Mouse (Mus musculus): ENCODE results near the gene Abcc4.
"Not testable (repeated sequence)": the region's sequence is repeated elsewhere in the genome, so short reads cannot be mapped to it uniquely, and the experiment has no call there.

The Abcc4 gene

GRCm38 (mm10) chr14:118579013-118579728, 126.8 kb downstream of the Abcc4 start:
- no peak for DNase-seq (ENCODE audit: low spot score)

DNA sequence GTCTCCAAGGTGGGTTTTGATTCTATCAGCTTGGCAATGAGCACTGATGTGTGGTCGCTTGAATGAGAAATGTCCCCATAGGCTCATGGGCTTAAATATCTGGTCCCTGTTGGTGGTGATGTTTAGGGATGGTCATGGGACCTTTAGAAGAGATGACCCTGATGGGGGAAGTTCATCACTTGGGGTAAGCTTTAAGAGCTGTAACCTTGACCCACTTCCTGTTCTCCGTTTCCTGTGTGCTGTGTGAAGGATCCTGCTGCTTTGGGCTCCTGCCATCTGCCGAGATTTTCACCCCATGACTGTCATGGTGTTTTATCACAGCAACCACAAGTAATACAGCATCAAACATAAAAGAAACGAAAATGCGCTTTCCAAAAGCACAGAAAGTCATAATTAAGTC, 128.1 kb downstream of the Abcc4 start:
- no peak for DNase-seq (ENCODE audit: low spot score)

DNA sequence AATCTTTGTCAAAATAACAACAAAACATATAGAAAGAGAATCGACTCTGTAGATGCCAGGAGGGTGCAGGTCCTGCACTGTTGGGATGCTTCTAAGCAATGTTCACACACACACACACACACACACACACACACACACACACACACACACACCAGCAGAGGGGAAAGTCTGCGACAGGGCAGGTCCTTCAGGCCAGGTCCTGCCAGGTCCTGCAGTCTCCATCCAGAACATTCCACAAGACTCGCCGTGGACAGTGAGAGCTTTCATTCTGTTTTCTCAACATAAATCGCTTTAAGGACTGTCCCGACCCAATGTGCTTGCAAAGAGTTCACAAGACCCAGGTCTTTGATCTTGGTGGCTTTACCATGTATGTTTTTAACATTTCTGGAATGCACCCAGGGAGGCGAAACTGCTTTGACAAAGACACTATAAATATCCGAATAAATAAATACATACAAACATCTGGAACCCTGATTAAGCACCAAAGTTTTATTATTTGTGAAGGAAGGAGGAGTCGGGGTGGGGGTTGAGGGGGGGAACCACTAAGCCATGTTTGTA, 133.3 kb downstream of the Abcc4 start:
- DNase-seq (ENCODE audit: low spot score), result no peak

GRCm38 (mm10) chr14:118569586-118569985, 136.4 kb downstream of the Abcc4 start:
- DNase-seq (ENCODE audit: low spot score), result no peak

- DNase-seq (ENCODE audit: low spot score), result no peak
These were observed 137.8 kb downstream of the Abcc4 start for GRCm38 (mm10) chr14:118568116-118568673.

GRCm38 (mm10) chr14:118566809-118567208, 139.2 kb downstream of the Abcc4 start:
- no peak for DNase-seq (ENCODE audit: low spot score)

DNA sequence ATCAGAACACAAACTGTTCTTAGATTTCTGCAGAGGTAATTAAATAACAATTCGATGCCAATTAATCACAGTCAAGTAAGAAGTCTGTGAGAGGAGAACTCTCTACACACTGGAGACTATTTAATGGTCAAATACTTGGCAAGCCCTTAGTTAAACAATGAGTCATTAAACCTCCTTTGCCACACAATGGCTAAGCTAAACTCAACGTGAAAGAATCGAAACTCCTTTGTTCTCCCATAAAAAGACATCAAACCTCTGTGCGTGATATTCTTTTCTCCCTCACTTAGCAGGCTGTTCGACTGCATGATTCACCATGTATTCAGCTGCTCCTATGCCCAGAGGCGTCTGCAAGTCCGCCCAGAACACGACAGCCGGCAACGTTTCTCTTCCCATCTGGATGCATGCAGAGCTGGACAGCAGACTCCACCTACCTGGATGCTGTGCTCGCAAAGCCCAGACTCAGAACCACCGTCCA, 139.8 kb downstream of the Abcc4 start:
- DNase-seq (ENCODE audit: low spot score), result no peak

GRCm38 (mm10) chr14:118565696-118566095, 140.3 kb downstream of the Abcc4 start:
- no peak for DNase-seq (ENCODE audit: low spot score)

DNA sequence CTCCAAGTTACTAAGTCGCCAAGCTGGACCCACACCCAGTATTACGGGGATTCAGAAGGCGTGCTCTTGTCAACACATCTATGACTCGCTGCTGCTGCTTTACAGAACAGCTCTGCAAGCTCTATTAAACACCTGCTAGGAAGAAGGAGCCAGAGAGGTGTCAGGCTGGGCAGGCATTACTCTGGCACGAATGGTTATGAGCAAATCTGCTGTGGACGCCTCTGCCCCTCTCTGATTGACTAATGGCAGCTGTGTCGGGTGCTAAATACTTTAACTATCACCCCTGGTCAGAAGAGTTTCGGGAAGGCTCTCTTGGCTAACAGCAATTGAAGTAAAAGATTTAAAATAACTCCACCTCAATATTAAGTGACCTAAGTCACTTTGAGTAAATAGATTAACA, 142.4 kb downstream of the Abcc4 start:
- DNase-seq (ENCODE audit: low spot score), result no peak

- no peak for DNase-seq (ENCODE audit: low spot score)
These were observed 153.0 kb downstream of the Abcc4 start for GRCm38 (mm10) chr14:118552901-118553475.

DNA sequence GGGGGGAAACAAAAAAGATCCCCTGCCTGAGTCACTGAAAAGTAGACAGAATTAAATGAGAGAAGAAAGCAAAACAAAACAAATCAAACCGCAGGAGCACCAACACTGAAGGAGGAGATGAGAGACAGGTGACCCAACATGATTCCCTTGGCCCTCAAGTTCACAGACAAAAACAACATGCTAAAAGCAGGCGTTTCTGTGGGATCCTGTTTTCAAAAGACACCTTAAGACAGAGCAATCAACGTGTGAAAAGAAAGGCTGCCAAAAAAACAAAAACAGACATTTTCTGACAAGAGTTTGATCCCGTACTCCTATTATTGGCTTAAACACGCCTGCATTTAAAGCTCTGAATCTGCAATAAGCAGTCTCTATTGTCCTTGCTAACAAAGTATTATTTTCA, 153.6 kb downstream of the Abcc4 start:
- DNase-seq (ENCODE audit: low spot score), result no peak

DNA sequence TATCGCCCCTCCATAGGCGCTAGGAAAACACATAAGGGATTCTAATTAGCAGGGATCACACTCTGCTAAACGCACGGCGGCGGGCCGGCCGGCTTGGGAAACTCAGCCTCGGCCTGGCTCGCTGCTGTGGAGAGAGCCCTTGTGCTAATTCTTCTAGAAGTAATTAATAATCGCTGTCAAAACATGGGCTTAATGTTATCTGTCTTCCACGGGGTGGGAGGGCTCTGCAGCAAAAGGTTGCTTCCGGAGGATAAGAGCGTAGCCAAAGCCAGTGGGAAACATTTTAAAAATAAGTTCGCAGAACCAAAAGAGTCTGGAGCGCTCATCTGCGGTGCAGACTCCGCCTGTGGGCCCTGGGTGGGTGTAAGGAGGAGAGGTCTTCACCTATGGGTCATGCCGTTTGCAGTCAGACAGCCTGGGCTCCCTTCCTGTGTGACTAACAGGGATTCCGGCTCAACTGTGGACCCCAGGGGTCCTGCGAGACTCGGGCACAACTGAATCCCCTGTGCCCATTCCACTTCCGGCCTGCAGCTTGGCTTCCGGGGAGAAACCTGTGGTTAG, 154.2 kb downstream of the Abcc4 start:
- no peak for DNase-seq (ENCODE audit: low spot score)

- DNase-seq (ENCODE audit: low spot score), result no peak
These were observed 154.8 kb downstream of the Abcc4 start for GRCm38 (mm10) chr14:118551061-118551724.

DNA sequence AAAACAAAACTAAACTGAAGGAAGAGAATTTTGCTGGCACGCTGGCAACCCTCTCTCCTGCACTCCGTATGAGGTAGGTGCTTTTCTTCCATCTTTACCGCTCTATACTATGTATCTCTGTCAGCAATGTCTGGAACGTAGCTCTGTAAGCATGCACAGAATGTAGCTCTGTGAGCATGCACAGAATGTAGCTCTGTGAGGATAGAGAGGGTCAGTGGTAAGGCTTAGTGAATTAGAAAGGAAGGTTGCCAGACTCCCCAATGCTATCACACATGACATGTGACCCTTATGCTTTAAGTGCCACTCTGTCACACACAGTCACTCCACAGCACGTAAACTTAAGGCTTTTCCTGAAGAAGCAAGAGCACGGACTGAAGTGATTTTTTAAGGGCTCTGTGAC, 161.5 kb downstream of the Abcc4 start:
- no peak for DNase-seq (ENCODE audit: low spot score)

DNA sequence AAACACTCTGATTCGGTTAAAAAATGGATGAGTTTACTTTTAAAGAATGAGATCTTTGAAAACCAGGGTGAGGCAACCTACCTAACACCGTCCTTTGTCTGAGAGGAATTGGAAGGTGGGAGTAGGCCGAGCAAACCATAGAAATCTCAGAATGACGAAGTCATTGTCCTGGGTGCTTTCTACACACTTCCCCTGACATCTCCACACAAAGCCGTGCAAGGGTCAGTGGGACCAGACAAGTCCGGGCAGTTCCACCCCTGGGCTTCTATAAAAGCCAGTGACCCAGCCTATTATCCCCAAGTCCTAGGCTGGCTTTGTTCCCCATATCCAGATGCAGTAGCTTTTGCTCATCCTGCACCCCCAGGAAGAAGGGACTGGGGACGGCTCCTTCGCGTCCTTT, 163.1 kb downstream of the Abcc4 start:
- DNase-seq (ENCODE audit: low spot score), result no peak

GRCm38 (mm10) chr14:118531539-118531938, 174.5 kb downstream of the Abcc4 start:
- no peak for DNase-seq (ENCODE audit: low spot score)

- DNase-seq (ENCODE audit: low spot score), result no peak
These were observed 191.6 kb downstream of the Abcc4 start for GRCm38 (mm10) chr14:118514280-118515031.

- DNase-seq (ENCODE audit: low spot score), result not testable (repeated sequence)
These were observed 194.3 kb downstream of the Abcc4 start for GRCm38 (mm10) chr14:118511715-118512114.

GRCm38 (mm10) chr14:118510793-118511192, 195.2 kb downstream of the Abcc4 start:
- DNase-seq (ENCODE audit: low spot score), result no peak

DNA sequence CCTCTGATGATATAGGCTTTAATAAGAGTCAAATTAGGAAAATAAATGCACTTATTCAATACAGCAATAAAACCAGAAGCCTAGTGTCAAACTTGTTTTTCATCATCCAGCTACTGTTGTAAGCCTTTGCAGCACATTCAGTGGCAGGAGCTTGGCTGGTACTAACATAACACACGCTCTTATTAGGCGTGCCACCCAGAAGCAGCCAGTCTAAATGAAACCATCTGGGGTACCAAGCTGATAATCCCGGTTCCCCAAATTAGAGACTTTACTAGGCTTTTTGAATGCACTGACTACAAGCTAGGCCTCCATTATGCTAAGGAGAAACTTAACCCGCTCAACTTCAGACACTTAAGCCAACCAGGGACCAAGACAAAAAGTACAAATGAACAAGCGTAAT, 195.8 kb downstream of the Abcc4 start:
- no peak for DNase-seq (ENCODE audit: low spot score)

DNA sequence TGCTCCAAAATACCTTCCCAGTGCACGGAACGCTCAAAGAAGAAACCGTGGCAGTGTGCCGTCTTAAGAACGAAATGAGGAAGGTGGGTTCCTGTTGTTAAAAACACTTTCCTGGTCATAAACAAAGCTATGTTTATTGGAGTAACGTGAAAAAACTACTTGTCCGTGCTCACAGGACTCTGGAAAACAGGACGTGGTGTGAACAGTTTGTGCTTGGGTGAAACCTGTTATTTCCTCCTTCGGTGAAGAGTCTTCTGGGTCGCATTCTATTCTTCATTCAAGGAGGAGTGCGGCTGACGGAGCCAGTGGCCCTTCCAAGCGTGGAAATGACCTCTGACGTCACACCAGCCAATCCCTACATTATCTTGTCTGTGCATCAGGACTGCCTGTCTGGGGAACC, 198.2 kb downstream of the Abcc4 start:
- no peak for DNase-seq (ENCODE audit: low spot score)
